Mouse (Mus musculus) heart, embryonic 14.5 days (tissue): ENCODE results near the gene Fam227a. TPM values are rescaled to one million over a fixed set of nuclear protein-coding genes. Genes with fewer than 3 reads are reported as not detected.
A peak's percentile ranks its signal among the peaks of the same experiment; 100 is the strongest.

Source experiments
- ATAC-seq: fragments of 200-750 bp; cut with Nextera tagmentation; 2 replicates; pipeline ENCODE4 v1.8.0; 2017; ENCODE audit warnings: low read depth, moderate TSS enrichment; ENCODE audit not compliant: insufficient number of reproducible peaks, insufficient read depth, low FRiP score
- H3K27ac ChIP-seq, 2 experiments: fragments of 200-500 bp in 1 of 2; fragments of 300-500 bp in 1 of 2; sonication (generic) in 1 of 2; replicated peaks in 1 of 2; 2 replicates each; pipeline ENCODE4 v1.5.1; 2012 to 2014; ENCODE audit warnings: low read depth in 2 of 2, low read length in 2 of 2, control low read depth in 1 of 2, mild to moderate bottlenecking in 1 of 2, mixed read lengths in 1 of 2; ENCODE audit not compliant: control insufficient read depth in 1 of 2, insufficient read depth in 1 of 2
- H3K27me3 ChIP-seq: fragments of 300-500 bp; sonication (generic); 2 replicates; pipeline ENCODE4 v1.6.1; 2014; ENCODE audit warnings: mild to moderate bottlenecking, low read length, control low read depth; ENCODE audit not compliant: control insufficient read depth, insufficient read depth
- H3K36me3 ChIP-seq: fragments of 300-500 bp; sonication (generic); 2 replicates; pipeline ENCODE4 v1.6.1; 2014; ENCODE audit warnings: mild to moderate bottlenecking, control low read depth, low read length, mixed read lengths; ENCODE audit not compliant: control insufficient read depth, insufficient read depth
- H3K4me1 ChIP-seq, 2 experiments: fragments of 200-500 bp in 1 of 2; fragments of 300-500 bp in 1 of 2; sonication (generic) in 1 of 2; 2 replicates each; pipeline ENCODE4 v1.6.1; 2012 to 2014; ENCODE audit warnings: low read length in 2 of 2, control low read depth in 1 of 2, mixed read lengths in 1 of 2; ENCODE audit not compliant: control insufficient read depth in 2 of 2, insufficient read depth in 2 of 2
- H3K4me2 ChIP-seq: fragments of 300-500 bp; sonication (generic); 2 replicates; pipeline ENCODE4 v1.6.1; 2014; ENCODE audit warnings: mild to moderate bottlenecking, low read length
- H3K4me3 ChIP-seq, 2 experiments: fragments of 200-500 bp in 1 of 2; fragments of 300-500 bp in 1 of 2; sonication (generic) in 1 of 2; 2 replicates each; pipeline ENCODE4 v1.5.1; 2012 to 2014; ENCODE audit warnings: low read length in 2 of 2, mild to moderate bottlenecking in 2 of 2, control low read depth in 1 of 2, low read depth in 1 of 2, moderate library complexity in 1 of 2; ENCODE audit not compliant: control insufficient read depth in 1 of 2, insufficient read depth in 1 of 2
- H3K9ac ChIP-seq: fragments of 300-500 bp; sonication (generic); 2 replicates; pipeline ENCODE4 v1.6.1; 2014; ENCODE audit warnings: mild to moderate bottlenecking, low read length
- H3K9me3 ChIP-seq: fragments of 300-500 bp; sonication (generic); 2 replicates; pipeline ENCODE4 v1.6.1; 2016; ENCODE audit warnings: low read length, control low read depth; ENCODE audit not compliant: control insufficient read depth
- WGBS: fragments of 180-500 bp; shearing (Covaris S2); extraction: QIAGEN DNeasy Blood & Tissue Kit; methylation state at CpG from one replicate; pipeline ENCODE4 v1.1.7; 2014; 5-methylcytosine and 5-hydroxymethylcytosine counted together
- polyA plus RNA-seq: library from polyadenylated mRNA; unstranded; fragments of >200 nt; fragmentation: Nextera tagmentation; extraction: Ambion mirVana; gene quantifications from 2 replicates; pipeline ENCODE4 v1.2.1, GENCODE M21; 2014

Gene Fam227a
- polyA plus RNA-seq, 1 experiment from 2014 or later, result 2.0 TPM

DNA sequence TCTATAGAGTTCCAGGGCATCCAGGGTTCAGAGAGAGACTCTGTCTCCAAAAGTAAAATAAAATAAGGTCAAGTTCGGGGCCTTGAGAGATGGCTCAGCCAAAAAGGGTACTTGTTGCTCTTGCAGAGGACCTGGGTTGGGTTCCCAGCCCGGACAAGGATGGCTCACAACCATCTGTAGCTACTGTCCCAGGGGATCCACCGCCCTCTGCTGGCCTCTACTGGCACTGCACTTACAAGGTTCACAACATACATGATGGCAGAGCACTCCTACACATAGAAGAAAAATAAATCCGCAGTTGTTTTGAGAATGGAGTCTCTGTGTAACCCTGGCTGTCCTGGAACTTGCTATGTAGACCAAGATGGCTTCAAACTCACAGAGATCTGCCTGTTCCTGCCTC lies 3.1 kb upstream of the Fam227a start:
- H3K4me2 ChIP-seq, result no peak overlapping the region
- no peak for ATAC-seq
- H3K4me3 ChIP-seq, result no peak overlapping the region
- H3K9me3 ChIP-seq, result 0 out of 2 replicates have a peak, but pooled peaks cover 3% of the 10 kb centered on the region
- no peak overlapping the region for H3K9ac ChIP-seq
- H3K4me1 ChIP-seq, result peaks cover 15 to 20% of the 10 kb centered on the region in 2 experiments
- H3K36me3 ChIP-seq, result peaks cover 31% of the 10 kb centered on the region
- no peaks in the 10 kb centered on the region for H3K27me3 ChIP-seq
- WGBS, result 76% methylated on average over 4 of the region's 4 CpGs
- H3K27ac ChIP-seq, result no peak overlapping the region

DNA sequence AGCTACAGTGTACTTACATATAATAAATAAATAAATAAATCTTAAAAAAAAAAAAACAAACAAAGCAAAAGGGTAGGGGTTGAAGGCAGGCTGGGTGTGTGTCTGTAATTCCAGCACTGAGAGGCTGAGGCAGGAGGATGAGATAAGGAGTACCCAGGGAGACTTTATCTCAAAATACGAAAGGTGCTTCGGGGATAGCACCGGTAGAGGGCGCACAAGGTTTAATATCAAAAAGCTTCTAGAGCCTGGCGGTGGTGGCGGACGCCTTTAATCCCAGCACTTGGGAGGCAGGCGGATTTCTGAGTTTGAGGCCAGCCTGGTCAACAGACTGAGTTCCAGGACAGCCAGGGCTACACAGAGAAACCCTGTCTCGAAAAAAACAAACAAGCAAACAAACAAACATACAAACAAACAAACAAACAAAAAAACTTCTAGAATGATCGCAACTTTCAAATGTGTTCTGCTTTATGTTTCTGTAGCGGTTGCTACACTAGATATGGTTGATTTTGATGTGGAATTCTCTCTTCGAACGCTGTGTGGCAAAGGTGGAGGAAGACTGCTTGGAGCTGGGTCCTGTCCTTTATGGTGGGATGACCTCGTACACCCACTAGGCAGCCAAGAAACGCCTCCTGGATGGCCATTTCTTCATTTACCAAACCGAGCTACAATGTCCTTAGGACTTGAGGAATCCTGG lies 772 bp downstream of the Fam227a start:
- Histone ChIP-seq H3K9me3 (0 out of 2 replicates have a peak, but pooled peaks cover 3% of the 10 kb centered on the region), H3K36me3 (peaks cover 12% of the 10 kb centered on the region; the same call in 1 of the 2 replicates), H3K4me3 (peak overlapping the region; percentile 71 to 82), H3K27ac (peak overlapping the region; percentile 87 to 97), H3K4me1 (peaks cover 5 to 10% of the 10 kb centered on the region in 2 experiments), H3K27me3 (no peaks in the 10 kb centered on the region), H3K9ac (peak overlapping the region; percentile 86), H3K4me2 (peak overlapping the region; percentile 98)
- 3% methylated on average over 16 of the region's 16 CpGs for WGBS
- no peak for ATAC-seq

DNA sequence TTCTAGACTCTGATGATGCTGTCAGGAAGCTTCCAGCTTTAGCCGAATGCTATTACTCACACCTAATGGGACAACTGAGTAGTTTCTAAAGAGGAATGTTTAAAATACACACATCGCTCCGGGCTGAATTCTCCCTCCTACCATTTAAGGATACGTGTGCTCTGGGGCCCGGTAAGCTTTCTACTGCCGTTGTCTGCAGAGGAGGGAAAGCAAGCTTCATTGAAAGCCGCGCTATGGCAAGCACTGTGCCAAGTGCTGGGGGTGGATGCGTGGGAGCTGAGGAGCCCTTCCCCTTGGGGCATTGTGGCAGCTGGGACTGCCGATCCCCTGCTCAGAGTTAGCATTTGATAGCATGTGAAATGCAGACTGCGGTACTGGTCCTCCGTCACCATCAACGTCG lies 2.3 kb downstream of the Fam227a start:
- Histone ChIP-seq H3K4me2 (no peak overlapping the region), H3K27ac (no peak overlapping the region), H3K4me1 (peaks cover 5 to 10% of the 10 kb centered on the region in 2 experiments), H3K27me3 (no peaks in the 10 kb centered on the region), H3K9me3 (0 out of 2 replicates have a peak, but pooled peaks cover 4% of the 10 kb centered on the region), H3K4me3 (no peak overlapping the region), H3K9ac (no peak overlapping the region), H3K36me3 (no peaks in the 10 kb centered on the region)
- no peak for ATAC-seq
- 86% methylated on average over 14 of the region's 14 CpGs for WGBS

DNA sequence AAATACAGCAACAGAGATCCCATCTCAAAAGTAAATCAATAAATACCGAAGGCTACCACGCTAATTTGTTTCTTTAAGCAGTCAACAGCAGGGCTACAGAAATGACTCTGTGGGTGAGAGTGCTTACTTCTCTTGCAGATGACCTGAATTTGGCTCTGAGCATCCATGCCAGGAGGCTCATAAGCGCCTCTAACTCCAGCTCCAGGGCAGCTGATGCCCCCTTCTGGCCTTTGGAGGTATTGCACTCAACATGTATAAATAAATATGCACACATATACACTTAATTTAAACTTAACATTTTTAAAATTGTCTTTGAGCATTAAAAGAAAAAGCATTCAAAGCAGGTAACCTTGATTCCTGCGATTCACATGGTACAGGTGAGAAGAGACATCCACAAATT lies 7.3 kb downstream of the Fam227a start:
- no peak for ATAC-seq
- Histone ChIP-seq H3K27me3 (no peaks in the 10 kb centered on the region), H3K4me3 (no peak overlapping the region), H3K9ac (no peak overlapping the region), H3K4me1 (no peaks in the 10 kb centered on the region), H3K27ac (no peak overlapping the region), H3K4me2 (no peak overlapping the region), H3K36me3 (no peaks in the 10 kb centered on the region), H3K9me3 (0 out of 2 replicates have a peak, but pooled peaks cover 5% of the 10 kb centered on the region)
- WGBS, result 72% methylated on average over 4 of the region's 4 CpGs

DNA sequence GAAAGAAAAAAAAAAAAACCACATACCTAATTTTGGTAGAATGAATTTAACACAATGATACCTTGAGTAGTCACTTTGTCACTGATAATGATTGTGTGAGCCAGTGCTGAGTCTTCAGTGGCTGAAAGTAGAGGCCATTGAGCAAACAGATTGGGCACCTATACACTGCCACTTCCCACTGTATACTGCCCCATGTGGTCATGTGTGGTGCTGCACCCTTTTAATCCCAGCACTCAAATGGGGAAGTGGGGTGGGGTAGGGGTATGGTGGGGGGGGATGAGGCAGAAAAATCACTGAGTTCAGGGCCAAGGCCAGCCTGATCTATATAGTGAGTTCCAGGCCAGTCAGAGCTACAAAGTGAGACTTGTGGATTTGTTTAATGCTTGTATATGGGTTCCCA lies 8.2 kb downstream of the Fam227a start:
- Histone ChIP-seq H3K36me3 (no peaks in the 10 kb centered on the region), H3K27ac (no peak overlapping the region), H3K4me3 (no peak overlapping the region), H3K9ac (no peak overlapping the region), H3K27me3 (no peaks in the 10 kb centered on the region), H3K9me3 (0 out of 2 replicates have a peak, but pooled peaks cover 5% of the 10 kb centered on the region), H3K4me1 (no peaks in the 10 kb centered on the region), H3K4me2 (no peak overlapping the region)
- ATAC-seq, result no peak

DNA sequence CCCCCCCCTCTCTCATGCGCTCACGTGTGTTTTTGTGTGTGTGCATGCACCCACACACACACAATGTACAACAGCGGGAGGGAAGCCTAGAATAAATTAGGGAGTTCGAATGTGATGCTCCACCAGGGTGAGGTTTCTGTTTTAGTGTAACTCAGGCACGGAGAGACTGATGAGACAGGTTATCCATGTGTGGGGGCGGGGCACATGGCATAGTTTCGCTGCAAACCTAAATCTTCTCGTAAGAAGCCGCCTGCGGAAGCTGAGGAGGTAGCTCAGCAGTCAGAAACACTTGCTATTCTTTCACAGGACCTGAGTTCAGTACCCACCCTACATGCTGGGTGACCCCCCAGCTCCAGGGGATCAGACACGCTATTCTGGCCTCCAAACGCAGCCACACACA lies 10.6 kb downstream of the Fam227a start:
- no peak overlapping the region for H3K9ac ChIP-seq

DNA sequence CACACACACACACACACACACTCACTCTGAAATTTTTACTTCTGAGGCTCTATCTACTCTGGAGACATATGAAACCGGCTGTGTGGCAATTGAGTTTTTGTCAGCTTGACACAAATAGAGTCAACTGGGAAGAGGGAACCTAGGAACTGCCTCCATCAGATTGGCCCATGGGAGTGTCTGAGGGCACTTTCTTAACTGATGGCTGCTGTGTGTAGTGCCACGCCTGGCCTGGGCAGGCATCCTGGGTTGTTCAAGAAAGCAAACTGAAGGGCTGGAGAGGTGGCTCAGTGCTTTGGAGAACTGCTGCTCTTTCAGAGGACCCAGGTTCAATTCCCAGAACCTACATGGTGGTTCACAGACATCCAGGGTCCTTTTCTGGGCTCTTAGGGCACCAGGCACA lies 13.3 kb downstream of the Fam227a start:
- Histone ChIP-seq H3K27ac (no peak overlapping the region), H3K36me3 (no peaks in the 10 kb centered on the region), H3K4me2 (no peak overlapping the region), H3K27me3 (no peaks in the 10 kb centered on the region), H3K9ac (no peak overlapping the region), H3K4me1 (no peaks in the 10 kb centered on the region), H3K9me3 (no peaks in the 10 kb centered on the region), H3K4me3 (no peak overlapping the region)
- ATAC-seq, result no peak
- WGBS, result 76% methylated on average over 2 of the region's 2 CpGs

More for the DNA sequence above, 10.6 kb downstream of the Fam227a start:
- Histone ChIP-seq H3K4me1 (no peaks in the 10 kb centered on the region), H3K27ac (no peak overlapping the region), H3K4me3 (no peak overlapping the region), H3K4me2 (no peak overlapping the region), H3K9me3 (0 out of 2 replicates have a peak, but pooled peaks cover 5% of the 10 kb centered on the region), H3K27me3 (no peaks in the 10 kb centered on the region), H3K36me3 (no peaks in the 10 kb centered on the region)
- 85% methylated on average over 12 of the region's 12 CpGs for WGBS
- no peak for ATAC-seq
